Mouse (Mus musculus) cerebellum, adult 11 months (tissue): ENCODE data around the gene Gm8439.
"Not testable (repeated sequence)": the region's sequence is repeated elsewhere in the genome, so short reads cannot be mapped to it uniquely, and the experiment has no call there.

Experiments
- DNase-seq: peaks from one replicate; pipeline ENCODE4 v3.0.0; 2022

The Gm8439 gene

DNA sequence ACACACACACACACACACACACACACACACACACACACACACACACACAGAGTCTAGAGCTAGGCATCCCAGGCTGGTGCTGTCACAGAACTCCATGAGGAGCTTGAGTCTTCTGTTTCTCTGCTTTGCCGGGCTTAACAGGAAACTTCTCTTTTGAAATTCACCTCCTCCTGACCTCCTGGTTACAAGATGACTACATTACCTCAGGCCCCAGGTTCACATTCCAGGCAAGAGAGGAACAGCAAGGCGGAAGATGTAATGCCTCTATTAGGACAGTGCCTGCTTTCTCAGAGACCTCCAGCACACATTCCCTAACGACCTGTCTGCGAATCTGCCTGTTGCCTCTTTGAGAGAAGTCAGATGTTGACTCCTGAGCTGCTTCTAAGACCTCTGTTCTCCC lies at the start of gene Gm8439:
Gene Gm8439 (plus strand): TSS at position 301 of the 400 bp plus-strand sequence.
- DNase-seq: no peak

DNA sequence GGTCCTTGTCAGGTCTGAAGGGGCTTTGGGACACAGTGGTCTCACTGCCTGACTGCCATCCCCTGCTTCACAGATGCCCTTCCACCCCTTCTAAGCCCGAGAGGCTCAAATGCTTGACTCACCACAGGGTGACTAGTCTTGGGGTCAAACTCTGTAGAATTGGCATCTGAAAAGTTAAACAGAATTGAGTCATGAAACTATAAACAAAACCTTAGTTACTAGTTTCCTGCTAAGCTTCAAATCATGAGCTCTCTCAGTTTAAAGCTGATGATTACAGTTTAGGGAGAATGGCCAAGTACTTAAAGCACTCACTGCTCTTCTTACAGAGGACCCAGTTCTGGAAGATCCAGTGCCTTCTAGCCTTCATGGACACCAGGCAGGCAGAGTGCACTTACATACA lies 43.6 kb upstream of the Gm8439 start:
- no peak for DNase-seq

DNA sequence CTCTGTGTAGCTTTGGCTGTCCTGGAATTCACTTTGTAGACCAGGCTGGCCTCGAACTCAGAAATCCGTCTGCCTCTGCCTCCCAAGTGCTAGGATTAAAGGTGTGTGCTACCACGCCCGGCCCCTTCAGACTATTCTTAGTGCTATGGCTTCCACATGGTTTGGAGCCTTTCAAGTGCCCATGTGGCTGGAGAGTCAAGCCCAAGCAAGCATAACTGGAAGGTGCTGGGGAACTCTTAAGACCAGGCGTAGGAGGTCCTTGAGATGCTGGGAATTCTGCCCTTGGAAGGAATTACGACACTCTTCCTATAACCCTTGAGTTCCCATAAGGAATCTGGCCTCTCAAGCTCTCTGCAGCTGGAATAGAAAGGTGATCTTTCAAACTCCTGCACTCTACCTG lies 32.0 kb upstream of the Gm8439 start:
- DNase-seq: no peak

DNA sequence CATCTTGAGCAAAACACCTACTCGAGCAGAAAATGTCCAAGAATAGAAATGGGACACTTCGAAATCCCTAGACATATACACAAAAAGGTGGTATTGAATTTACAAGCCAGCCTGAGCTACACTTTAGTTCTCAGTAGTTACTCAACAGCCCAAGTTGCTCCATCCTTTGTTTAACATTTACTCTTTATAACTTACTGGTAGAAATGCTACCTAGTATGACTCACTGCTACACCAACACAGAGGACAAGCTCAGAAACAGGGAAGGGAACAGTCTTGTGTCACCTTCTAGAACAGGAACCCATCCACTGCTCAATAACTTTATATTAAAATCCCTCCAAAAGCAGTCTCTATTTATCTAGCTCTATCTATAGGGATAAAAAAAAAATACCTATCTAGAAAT lies 22.8 kb upstream of the Gm8439 start:
- DNase-seq: no peak

DNA sequence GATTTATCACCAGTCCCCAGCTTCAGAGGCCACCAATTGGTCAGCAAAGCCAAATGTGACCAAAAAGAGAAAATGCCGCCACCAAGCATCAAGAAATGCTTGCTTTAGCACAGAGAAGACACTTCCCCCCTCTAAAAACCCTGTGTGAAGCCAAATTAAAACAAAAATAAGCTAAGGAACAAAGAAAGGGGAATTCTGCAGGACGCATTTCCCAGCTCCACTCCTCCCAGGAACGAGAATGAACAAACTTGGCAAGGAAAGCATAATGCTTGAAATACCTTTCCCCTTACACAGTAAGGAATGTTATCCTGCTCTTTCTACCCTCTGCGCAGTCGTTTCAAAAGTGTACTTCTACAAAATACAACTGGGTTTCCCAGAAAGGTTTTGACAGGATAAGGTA lies 20.5 kb upstream of the Gm8439 start:
- DNase-seq: no peak

DNA sequence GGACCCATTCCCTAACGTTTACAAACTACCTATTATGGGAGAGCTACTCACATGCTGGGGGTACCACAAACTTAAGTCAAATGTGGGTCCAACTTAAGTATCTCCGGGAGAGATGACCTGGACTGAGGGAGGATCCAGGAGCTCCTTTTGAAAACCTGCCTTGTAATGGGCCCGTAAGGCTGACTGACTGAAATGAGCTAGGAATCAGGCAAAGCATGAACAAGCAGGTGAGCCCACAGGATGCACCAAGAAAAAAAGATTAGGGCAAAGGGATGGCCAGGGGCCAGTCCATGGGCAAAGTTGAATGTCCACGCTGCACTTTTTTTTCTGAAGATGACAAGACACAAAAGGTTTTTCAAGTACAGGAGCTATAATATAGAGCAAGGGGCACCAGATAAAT lies 19.5 kb upstream of the Gm8439 start:
- peak; percentile 8 for DNase-seq

DNA sequence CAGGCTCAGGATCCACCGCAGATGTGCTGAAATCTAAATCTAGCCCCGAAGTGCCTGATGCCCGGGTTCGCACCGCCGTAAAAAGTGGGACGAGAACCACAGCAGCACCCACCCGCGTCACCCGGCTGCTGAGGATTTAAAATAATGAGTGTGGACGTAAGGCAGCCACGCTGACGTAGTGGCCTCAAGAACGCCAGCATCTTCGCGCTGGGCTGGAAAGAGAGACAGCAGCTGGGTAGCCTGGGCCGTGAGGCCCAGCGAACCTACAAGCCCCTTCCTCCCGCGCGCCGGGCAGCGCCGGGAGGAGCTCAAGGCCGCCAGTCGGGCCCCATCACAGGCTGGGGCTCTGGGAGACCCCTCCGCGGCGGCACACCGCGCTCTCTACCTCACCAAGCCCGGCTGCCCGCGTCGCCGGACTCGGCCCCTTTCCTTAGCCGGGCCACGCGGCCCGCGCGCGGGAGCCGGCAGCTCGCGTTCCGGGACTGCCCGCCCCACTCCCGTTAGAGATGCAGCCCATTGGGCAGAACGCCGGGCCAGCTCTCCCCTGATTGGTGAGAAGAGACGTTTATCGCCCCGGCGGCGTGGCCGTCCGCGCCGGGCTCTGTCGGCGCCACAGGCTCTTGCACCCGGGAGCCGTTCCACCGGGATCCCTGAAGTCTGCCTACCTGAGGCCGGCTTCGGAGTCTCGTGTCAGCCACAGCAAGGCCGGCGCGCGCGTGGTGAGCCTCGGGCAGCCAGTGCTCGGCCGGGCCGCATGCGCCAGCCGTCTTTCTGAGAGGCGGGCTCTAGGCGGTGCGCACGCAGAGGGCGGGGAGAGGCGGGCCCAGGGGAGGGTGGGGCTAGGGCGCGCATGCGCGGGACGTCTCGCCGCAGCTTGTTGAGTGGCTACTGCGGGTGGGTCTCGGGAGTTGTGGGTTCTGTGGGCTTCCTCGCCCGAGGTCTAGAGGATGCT lies 18.8 kb upstream of the Gm8439 start, which contains the start of gene Ctps:
Gene Ctps (minus strand): TSS at position 791 of the 952 bp plus-strand sequence.
- DNase-seq: peak; percentile 92

DNA sequence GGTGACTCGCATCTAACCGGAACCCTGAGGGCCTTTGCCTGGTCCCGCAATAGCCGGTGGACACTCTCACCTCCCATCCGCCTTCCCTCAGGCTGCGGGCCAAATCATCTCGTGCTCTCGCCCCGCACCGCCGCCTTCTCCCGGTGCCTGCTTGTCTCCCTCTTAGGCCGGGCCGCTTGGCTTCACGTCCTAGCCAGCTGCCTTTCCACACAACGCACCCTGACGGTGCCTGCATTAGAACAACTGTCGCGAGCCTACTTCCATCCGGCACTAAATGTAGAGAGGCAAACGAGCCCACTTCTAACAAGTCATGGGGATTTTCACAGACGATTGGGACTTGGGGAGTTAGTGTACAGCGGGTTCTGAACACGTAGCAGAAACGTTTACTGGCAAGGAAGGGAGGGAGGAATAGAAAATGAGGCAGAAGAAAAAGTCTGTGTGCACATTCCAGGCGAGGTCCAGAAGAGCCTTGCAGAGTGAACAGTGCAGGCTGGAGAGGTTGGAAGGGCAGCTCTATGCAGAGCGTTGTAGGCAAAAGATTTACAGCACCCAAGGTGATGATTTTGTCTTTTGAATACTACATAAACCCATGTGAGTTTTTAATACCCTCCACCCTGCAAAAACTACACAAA lies 18.0 kb upstream of the Gm8439 start:
- DNase-seq: no peak

DNA sequence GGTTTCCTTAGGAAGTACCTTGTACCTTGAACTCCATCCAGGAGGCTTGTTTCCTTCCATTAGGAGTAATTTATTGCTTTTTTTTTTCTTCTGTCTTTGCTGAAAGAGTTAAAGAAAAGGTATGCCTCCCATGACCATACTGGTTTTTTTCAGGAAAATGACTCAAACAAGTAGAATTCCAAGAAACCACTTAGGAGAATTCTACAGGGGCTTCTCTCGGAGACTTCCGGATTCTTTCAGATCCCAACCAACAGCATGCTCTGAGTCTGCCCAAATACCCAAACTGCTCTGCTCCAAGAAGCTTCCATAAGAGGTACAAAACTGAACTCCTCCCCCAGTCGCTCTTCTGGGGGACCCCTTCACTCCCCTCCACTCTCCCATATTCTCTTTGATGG lies 17.5 kb upstream of the Gm8439 start:
- no peak for DNase-seq

DNA sequence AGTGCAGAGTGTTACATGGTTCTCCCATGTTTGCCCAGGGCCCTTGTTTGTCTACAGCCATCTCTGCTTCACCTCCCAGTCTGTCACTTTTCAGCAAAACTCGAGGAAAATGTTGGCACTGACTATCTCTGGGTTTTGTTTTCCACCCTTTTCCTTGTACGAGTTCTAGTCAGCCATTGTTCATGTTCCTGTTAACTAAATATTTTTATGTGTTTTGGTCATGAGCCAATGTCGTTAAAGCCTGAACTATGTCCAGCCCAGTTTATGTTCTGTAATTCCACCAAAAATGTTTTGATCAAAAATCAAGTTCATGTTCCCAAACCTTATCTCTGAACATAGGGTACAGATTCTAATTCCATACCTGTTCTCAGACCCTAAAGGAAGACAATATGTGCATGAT lies 16.9 kb upstream of the Gm8439 start:
- no peak for DNase-seq

DNA sequence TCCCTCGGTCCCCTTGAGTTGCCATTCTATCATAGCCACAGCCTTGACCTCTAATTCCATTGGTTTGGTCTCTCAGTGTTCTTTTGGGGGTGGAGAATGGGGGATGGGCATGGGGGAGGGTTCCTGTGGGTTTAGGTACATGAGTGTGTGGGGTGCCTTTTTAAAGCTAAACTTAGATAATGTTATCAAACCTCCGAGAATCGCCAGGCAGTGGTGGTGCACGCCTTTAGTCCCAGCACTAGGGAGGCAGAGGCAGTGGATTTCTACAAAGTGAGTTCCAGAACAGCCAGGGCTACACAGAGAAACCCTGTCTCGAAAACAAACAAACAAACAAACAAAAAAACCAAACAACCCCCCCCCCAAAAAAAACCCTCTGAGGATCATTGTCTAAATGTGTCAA lies 7.7 kb upstream of the Gm8439 start:
- DNase-seq: no peak

DNA sequence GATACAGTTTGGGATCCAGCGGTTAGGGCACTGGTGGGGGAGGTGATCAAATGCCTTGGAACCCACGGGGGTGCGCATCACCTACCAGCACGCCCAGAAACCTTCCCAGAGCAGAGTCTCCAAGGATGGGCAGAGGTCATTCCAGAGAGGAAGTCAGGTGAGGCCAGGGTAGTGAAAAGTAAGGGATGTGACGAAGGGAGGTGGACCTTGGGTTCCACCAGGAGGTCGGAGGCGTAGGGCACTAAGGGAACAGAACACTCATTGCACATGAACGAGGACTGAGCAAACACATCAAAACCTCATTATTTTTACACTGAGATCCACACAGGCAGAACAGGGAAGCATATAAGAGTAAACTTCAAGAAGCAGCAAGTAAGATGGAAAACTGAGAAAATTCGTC lies 6.8 kb upstream of the Gm8439 start:
- DNase-seq: no peak

DNA sequence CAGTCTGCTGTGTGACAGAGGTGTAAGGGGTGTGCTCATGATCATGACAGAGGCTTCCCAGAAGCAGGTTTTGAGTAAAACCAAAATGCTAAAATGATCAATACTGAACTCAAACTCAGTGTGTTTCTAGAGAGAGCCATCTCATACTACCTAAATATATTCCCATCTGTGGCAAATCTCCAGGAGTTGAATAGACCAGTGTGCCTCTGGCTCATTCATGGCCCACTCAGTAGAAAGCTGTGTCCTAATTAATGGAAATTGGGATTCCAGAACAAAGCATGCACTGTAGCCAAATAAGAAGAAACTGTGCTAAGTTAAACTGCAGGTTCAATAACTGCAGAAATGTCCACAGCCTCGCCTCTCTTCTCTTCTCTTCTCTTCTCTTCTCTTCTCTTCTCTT lies 1.6 kb upstream of the Gm8439 start:
- no peak for DNase-seq

DNA sequence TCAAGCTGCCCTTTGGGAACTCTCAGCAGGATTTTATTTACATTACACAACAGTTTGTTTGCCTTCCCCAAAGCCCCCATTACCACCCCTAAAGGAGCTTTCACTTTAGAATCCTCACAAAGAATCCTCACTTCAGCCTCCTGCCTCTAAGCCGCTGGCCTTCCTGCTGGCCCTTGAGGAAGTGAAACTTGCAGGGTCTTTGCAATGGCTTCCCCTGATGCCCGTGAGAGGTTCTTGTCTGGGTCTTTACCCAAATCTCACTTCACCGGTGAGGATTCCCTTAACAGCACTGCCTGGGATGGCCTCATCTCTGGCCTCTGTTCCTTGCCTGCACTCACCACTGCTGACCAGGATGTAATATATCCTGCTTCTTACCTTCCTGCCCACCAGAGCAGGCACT lies 525 bp downstream of the Gm8439 start:
- no peak for DNase-seq

DNA sequence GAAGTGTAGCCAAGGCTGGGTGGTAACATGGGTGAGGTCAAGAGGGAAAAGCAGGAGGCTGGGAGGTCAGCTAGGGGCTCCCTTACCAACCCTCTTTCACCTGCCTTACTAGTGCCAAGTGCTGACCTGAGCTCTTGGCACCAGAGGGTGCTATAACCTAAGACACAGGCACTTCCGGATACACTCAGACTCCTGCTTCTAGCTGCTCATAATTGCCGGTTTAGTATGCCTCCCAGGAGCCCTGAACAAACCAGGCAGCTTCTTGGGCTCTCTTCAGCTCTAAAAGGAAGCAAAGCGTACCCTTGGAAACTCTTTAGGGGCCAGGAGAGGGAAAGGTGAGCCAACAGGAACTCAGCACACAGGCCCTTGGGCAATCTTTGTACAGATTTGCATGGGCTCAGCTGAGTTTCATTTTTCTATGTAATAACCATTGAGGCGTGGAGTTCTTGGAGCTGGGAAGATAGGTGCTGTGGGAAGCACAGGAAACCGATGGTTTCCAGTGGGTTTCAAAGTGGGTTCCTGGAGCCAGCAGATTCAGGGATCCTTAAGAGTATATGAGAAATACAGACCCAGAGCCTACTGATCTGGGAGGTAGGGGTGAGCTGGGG lies 1.4 kb downstream of the Gm8439 start:
- DNase-seq: peak; percentile 76

DNA sequence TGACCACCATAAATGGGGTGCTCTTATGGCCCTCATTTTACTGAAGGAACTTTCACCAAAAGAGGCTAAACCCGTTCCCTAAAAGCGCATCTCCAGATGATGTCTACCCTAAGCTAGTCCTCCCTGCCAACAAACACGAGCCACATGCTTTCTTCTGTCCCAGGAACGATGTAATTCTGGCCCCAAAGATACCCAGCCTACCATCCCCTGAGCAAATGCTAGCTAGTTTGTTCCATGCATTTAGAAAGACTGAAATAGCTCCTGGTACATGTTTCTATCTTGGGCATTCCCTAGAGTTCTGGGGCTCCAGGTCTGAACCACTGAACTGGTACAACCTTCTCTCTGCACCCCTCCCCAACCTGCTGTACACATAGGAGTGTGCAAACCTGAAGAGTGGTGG lies 2.4 kb downstream of the Gm8439 start:
- no peak for DNase-seq

DNA sequence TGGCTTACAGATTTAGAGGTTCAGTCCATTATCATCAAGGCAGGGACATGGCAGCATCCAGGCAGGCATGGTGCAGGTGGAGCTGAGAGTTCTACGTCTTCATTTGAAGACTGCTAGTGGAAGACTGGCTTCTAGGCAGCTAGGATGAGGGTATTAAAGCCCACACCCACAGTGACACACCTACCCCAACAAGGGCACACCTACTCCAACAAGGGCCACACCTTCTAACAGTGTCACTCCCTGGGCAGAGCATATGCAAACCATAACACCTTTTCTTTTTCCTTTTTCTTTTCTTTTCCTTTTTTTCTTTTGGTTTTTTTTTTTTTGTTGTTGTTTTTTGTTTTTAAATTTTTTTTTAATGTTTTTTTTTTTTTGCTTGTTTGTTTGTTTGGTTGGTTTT lies 7.7 kb downstream of the Gm8439 start:
- not testable (repeated sequence) for DNase-seq

DNA sequence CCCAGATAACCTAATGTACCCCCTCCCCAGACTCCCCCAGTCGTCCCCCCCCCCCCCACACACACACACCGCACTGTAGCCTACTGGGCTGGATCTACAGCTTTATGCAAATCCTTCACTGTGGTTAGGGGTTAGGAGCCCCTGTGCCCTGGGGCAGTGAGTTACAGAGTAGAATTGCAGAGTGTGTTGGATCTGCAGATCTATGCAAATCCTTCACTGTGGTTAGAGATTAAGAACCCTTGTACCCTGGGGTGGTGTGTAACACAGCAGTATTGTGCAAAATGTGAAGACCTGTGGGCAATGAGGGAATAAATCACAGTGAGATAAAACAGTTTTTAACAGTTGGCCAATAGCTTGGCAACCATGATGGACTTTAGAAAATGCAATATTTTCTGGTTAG lies 10.4 kb downstream of the Gm8439 start:
- DNase-seq: no peak

DNA sequence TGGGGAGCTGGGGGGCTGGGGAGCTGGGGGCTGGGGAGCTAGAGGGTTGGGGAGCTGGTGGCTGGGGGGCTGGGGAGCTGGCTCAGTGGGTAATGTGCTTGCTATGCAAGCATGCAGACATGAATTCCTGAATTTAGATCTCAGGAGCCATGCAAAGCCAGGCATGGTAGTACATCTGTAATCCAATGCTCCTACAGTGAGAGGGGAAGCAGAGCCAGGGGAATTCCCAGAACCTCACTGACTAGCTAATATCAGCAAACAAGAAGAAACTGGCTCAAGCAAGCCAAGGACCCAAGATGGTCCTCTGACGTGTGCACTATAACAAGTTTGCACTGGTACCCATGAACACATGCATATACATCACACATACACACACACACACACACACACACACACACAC lies 13.2 kb downstream of the Gm8439 start:
- DNase-seq: no peak

DNA sequence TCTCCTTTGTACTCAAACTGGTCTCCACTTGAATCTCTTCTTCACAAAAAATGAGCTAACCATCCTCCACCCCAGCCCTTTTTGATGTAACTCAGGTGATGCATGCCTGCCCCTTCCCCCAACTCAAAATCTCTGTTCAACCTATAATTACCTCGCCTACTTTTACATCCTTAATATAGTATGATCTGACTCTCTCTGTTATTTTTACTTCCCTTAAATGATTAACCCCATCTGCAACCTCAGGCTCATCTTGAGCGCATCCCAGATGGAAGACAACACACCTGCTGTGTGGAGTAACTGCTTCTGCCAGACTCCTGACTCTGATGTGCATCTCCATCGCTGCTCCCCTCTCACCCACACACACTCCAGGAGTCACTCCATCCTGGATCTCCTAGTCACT lies 14.1 kb downstream of the Gm8439 start:
- DNase-seq: no peak

DNA sequence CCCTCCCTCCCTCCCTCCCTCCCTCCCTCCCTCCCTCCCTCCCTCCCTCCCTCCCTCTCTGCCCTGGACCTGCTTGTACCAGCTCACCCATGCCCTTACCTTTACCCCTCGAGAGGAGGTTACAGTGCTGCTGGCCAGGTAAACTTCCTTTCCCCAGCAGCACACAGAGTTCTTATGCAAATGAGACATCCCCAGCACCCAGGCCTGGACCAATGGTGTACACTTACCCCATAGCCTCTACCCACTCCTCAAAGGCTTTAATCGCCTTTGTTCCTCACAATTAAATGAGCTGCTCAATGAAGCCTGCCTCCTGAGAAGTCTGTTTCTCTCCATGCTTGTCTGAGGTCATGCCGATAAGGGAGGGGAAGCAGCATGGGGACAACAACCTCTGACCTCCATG lies 18.4 kb downstream of the Gm8439 start:
- DNase-seq: no peak

DNA sequence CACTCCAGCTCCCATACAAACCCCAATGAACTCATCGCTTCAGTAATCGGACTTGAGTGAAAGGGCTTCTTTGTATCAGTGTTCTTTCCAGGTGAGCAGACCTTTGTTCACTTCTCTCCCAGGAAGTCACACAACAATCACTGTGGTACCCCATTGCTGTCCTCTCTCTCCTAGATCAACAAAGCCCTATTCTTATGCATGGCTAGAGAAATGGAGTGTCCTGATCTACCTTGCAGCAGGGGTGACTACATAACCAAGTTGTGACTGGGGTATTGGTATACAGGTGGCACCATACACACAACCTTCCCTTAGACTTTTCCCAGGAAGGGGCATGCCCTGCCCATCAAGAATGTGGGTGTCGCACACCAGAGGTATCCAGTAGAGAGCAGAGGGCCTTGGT lies 22.5 kb downstream of the Gm8439 start:
- no peak for DNase-seq

DNA sequence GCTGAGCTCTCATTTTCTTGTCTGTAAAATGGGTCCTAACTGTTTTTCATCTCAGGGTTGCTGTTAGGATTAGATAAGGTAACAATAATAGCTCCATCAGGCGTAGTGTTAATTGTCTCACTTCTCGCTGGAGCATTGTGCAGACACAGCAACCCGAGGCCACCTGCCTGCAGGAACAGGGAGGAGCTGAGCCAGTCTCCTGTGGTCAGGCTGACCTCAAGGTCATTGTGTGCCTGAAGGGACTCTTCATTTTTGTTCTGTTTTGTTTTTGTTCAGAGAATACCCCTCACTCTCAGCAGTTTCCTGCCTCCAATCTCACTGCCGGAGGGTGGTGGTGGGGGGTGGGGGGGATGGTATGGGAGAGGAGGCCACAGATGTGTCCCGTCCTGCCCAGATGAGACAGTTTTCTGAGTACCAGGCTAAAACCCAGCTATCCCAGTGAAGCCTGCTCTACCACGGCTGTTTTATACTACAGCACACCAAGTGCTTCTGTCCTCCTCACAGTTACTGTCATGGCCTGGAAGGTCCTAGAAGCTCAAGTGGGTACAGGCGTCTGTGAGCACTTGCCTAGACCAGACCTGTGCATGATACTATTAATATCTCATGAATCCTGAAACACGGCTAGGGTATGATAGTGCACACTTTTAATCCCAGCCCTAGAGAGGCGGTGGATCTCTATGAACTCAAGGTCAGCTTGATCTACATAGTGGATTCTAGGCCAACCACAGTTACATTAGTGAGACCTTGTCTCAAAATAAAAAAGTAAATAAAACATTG lies 23.9 kb downstream of the Gm8439 start:
- DNase-seq: peak; percentile 46
